Mouse (Mus musculus): ENCODE data around the gene Apol7e. TPM values are rescaled to one million over a fixed set of nuclear protein-coding genes. Genes with fewer than 3 reads are reported as not detected.
"Not testable (repeated sequence)": the region's sequence is repeated elsewhere in the genome, so short reads cannot be mapped to it uniquely, and the experiment has no call there.

Apol7e gene
- total RNA-seq, 2 experiments from 2014 or later = 0.12 TPM; not detected in 1

DNA sequence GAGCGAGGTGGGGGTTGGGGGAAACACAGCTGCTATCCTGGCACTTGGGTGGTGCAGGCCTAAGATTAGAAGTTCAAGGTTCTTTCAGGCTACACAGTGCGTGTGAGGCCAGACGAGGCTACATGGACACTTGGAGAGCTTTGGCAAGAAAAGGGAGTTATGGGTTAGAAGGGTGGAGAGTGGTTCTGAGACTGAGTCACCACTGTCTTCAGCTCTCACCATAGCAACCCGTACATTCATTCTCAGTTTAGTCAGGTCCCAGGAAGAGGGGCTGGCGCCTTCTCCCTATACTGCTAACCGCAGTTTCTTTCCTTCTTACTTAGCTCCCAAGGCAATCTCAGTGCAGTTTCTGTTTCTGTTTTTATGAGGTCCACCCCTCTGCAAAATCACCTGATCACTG lies 42.9 kb downstream of the Apol7e start:
- not testable (repeated sequence) for DNase-seq

- no peak for DNase-seq
These were observed 46.0 kb downstream of the Apol7e start for GRCm38 (mm10) chr15:77744632-77745031.

DNA sequence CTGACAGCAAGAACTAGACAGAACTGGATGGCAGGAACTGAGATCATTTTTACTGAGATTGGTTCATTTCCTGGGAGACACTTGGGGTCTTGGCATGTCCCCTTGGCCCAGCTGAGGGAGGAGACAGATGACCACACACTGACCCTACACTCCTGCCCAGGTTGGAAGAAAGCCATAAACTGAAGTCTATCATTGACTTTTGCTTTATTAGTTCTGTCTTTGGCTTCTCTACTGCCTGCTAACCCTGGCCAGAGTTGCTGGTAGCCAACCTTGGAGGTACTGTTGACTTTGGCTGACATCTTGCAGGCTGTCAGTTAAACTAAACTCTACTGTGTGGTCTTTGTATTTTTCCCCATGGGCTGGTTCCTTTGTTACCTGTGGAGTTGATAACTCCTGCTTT lies 46.4 kb downstream of the Apol7e start:
- no peak for DNase-seq

- no peak for DNase-seq
These were observed 47.7 kb downstream of the Apol7e start for GRCm38 (mm10) chr15:77746326-77746725.

GRCm38 (mm10) chr15:77748414-77748813 lies 49.8 kb downstream of the Apol7e start:
- DNase-seq = no peak

- DNase-seq = no peak
These were observed 51.1 kb downstream of the Apol7e start for GRCm38 (mm10) chr15:77749717-77750116.

- peak; percentile 63 for DNase-seq
These were observed 51.8 kb downstream of the Apol7e start for GRCm38 (mm10) chr15:77750461-77750860.

DNA sequence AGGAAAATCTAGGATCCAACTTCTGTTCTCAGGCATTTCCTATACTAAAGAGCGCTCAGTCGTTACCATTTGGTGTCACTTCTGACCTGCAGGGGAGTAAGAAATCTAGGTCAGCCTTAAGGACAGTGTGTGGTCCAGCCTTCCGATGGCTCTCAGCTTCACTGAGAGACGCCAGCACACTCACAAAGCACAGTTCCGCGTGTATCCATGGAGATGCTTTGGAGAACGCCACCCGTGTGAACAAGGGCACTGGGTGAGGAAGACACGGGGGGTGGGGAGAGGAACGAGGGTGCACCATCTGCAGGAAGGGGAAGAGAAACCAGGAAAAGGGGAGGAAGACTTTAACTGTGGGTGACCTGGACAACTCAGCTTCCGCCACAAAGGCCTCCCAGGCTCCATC lies 53.8 kb downstream of the Apol7e start:
- no peak for DNase-seq

GRCm38 (mm10) chr15:77755132-77755531 lies 56.5 kb downstream of the Apol7e start:
- DNase-seq = no peak

- DNase-seq = no peak
These were observed 57.4 kb downstream of the Apol7e start for GRCm38 (mm10) chr15:77756081-77756480.

GRCm38 (mm10) chr15:77756848-77757247 lies 58.2 kb downstream of the Apol7e start, which contains the start of gene Apol8:
TSS of gene Apol8 (minus strand) at chr15:77757003.
- DNase-seq = peak; percentile 67

GRCm38 (mm10) chr15:77757586-77758226 lies 59.0 kb downstream of the Apol7e start:
- no peak for DNase-seq

GRCm38 (mm10) chr15:77760037-77760436 lies 61.4 kb downstream of the Apol7e start:
- DNase-seq = no peak

DNA sequence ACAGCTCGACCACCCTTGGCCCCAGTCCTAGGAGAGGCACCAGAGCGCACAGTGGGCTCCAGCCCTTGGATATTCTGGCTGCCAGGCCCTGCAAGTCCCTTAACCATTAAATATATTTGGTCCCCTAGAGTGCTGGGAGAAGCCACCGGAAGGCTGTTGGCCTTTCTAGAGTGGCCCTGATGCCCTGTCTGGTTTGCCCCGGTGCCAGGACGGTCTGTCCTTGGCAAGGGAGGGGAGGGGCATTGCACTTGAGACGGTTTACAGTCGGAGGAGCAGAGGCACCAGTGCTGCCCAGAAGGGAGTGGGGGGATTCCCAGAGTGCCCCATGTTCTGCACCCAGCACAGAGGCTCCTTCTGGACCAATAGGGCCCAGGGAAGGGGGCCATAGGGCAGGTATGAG lies 62.4 kb downstream of the Apol7e start:
- no peak for DNase-seq

- DNase-seq = peak; percentile 63
These were observed 63.1 kb downstream of the Apol7e start for GRCm38 (mm10) chr15:77761561-77762380.

DNA sequence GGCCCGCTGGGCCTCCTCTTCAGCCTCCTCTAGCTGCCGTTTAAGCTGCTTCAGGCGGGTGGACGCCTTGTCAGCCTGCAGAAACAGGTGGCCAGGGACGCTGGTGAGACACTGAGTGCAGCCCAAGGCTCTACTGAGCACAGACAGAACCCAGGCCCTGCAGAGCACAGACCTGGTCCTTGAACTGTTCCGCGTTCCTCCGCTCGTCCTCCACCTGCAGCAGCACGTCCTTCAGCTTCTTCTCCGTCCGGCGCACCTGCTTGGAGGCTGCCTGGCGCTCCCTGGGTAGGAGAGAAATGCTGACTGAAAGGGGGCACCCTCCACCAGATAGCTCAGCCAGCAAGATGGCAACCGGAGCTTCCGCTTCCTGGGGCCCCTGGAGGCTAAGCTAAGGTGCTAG lies 64.4 kb downstream of the Apol7e start:
- DNase-seq = no peak

DNA sequence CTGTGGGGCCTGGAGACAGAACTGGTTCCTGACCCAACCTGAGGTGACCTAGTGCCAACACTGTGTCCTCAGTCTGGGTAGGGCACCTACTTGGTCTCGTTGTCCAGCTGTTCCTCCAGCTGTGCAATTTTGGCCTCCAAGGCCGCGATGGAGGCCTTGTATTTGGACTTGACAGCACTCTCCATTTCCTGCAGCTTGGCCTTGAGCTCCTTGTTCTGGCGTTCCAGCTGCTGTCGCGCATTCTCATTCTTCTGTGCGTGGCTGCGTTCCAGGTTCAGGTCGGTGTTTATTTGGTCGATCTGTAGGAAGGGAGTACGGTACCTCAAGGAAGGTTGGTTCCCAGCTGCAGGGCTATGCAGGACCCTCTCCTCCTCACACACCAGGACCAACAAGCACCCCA lies 65.0 kb downstream of the Apol7e start:
- DNase-seq = peak; percentile 47

GRCm38 (mm10) chr15:77764391-77765006 lies 65.8 kb downstream of the Apol7e start:
- peak; percentile 76 for DNase-seq

DNA sequence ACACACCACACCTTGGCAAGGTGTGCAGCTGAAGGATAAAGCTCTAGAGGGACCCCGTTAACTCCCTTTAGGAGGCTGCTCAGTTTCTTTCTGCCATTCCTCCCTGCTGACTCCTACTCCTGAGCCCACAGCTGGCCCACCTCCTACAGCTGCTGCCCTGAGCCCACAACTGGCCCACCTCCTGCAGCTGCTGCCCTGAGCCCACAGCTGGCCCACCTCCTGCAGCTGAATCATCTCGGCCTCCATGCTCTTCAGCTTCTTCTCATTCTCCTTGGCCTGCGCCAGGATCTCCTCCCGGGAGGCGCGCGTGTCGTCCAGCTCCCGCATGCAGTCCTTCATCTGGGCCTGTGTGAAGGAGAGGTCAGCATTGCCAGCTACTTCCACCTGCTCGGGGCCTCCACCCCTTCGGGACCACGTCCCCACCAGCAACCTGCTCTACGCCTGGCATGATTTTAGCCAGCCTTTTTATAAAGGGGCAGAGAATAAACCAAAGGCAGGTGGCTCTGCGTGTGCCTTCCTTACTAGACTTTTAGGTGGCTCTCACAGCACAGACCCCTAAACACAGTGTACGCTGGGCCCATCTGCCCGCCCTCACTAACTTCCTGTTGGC lies 66.9 kb downstream of the Apol7e start:
- no peak for DNase-seq

DNA sequence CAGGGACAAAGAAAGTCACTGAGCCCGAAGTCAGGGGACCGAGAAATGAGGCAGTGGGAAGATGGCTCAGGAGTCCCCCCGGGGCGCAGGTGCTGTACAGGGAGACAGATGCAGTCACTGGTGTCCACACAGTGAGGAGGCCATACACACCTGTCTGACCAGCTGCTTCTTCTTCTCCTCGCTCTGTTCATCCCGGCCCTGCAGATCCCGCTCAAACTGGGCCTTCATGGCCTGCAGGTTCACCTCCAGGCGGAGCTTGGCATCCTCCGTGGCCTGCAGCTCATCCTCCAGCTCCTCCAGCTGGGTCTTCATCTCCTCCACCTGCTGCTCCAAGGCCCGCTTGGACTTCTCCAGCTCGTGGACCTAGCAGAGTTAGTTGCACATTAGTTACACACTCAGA lies 68.3 kb downstream of the Apol7e start:
- DNase-seq = no peak
